Mouse (Mus musculus) neutrophil, adult 5-6 weeks (primary cell): ENCODE data around the gene Csrnp2. TPM values are rescaled to one million over a fixed set of nuclear protein-coding genes. Genes with fewer than 3 reads are reported as not detected.
A peak's percentile ranks its signal among the peaks of the same experiment; 100 is the strongest.

Experiments used
- ATAC-seq: fragments of 151-379, 151-347 bp; 2 replicates; pipeline ENCODE4 v1.8.0; 2017; ENCODE audit warnings: mild to moderate bottlenecking, moderate TSS enrichment; ENCODE audit not compliant: insufficient number of reproducible peaks, poor library complexity, low FRiP score, severe bottlenecking; ENCODE audit errors: extremely low read depth
- total RNA-seq: library from RNA; stranded (forward); fragments of 200-1000 nt; gene quantifications from 2 replicates; pipeline ENCODE4 v1.2.3, GENCODE M21; 2017

Gene Csrnp2
- total RNA-seq, 1 experiment from 2014 or later: 3.1 TPM

GRCm38 (mm10) chr15:100486450-100486849, 8.8 kb downstream of the Csrnp2 start:
- no peak for ATAC-seq

- no peak for ATAC-seq
Measured at GRCm38 (mm10) chr15:100485576-100485975, 9.7 kb downstream of the Csrnp2 start.

DNA sequence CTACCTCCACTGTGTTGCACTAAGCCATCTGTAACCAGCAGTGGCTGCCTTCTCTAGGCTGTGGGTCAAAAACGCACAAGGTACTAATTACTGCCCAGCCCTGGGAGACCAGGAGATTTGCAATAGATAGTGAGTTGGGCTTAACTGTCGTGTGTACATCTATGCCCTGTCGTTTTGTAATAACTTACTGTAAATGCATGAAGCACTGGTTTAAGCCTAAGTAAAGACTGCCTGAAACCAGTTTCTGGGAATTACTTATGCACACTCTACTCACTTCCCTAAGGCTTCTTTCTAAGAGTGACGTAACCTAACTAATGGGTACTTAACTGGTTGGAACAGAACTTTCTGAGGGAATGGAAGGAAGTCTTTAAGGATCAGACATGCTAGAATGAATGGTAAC, 16.4 kb downstream of the Csrnp2 start:
- no peak for ATAC-seq

- ATAC-seq: no peak
Measured at GRCm38 (mm10) chr15:100478351-100478750, 16.9 kb downstream of the Csrnp2 start.

- no peak for ATAC-seq
Measured at GRCm38 (mm10) chr15:100473926-100474503, 21.3 kb downstream of the Csrnp2 start.

DNA sequence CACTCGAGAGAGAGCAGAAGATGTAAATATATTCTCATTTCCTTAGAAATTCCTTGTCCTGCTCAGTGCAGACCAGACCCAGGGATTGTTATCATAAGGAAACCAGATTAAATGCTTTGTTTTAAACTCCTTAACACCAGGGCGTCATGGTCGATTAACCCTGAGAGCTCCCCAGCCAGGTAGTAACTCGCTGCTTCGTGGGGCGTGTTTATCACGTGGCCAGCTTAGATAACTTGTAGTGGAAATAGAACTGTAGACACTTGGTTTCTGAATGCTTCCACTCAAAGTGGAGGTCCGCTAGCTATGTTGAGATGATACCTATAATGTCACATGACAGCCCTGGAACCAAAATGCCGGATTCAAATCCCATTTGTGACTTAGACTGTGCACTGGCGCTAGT, 25.3 kb downstream of the Csrnp2 start:
- no peak for ATAC-seq

- ATAC-seq: no peak
Measured at GRCm38 (mm10) chr15:100469189-100469545, 26.1 kb downstream of the Csrnp2 start.

DNA sequence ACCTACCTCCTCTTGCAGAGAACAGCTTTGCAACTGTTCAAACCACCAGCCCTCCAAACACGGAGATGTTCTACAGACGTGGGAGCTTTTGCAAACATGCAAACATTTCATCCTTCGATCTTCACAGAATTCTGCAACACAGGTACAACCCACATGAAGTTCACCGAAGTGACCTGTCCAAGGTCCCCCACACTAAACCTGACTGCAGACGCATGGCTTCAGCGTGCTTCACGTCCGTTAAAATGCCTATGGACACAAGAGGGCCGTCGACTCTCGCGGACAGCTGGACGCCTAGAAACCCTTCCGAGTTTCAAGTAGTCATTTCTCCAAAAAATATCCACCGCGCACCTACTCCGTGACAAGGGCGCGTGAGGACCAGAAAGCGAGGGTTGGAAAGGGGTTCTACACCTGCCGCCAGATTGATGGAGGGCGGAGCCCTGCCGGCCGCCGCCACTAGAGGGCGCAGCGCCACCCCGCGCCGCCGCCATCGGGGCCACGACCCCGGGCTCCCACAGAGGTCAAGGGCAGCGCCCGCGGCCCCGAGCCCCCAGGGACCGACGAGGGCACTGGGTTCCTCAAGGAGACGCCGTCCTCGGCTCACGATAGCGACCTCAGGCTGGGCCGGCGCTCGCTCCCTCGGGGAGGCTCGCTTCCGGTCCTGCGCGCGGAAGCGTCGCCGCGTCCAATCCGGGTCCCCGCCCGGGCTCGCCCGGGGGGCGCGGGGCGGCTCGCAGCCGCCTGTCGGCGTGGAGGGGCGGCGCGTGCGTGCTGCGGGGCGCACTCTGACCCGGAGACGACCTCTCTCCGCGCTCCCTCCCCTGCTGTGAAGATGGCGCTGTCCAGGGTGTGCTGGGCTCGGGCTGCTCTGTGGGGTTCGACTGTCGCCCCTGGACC, 26.7 kb downstream of the Csrnp2 start, which contains the start of gene Letmd1:
Gene Letmd1 (plus strand): TSS at position 729 of the 894 bp plus-strand sequence.
- peak; percentile 76 for ATAC-seq

- no peak for ATAC-seq
Measured at GRCm38 (mm10) chr15:100467738-100468137, 27.6 kb downstream of the Csrnp2 start.

DNA sequence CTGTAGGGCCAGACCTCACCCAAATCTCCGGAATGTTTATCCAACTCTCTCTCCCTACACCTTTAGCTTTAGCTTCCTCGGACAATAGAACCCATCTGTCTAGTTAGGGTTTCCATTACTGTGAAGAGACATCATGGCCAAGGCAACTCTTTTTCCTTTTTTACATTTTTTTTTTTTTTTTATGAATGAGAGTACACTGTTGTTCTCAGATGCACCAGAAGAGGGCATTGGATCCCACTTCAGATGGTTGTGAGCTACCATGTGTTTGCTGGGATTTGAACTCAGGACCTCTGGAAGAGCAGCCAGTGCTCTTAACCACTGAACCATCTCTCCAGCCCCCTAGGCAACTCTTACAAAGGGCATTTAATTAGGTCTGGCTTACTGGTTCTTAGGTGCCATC, 29.9 kb downstream of the Csrnp2 start:
- no peak for ATAC-seq

- ATAC-seq: peak; percentile 42; the same call in 1 of the 2 replicates
Measured at GRCm38 (mm10) chr15:100463712-100464111, 31.6 kb downstream of the Csrnp2 start.

DNA sequence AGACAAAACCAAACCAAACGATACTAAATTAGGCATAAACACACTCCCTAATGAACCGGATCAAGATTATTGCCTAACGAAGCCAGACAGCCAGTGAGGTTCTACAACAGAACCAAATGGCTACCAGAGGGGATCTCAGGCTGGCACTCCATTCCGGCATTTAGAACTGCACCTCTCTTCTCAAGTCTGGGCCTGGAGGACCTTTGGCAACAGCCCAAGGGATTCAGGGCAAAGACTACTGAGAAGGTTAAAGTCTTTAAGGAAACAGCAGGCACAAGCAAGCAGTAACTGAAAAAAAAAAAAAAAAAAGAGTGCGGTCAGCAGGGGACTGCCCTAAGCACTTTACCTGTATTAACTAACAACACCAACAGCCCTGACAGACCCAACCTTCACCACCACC, 33.2 kb downstream of the Csrnp2 start:
- no peak for ATAC-seq

DNA sequence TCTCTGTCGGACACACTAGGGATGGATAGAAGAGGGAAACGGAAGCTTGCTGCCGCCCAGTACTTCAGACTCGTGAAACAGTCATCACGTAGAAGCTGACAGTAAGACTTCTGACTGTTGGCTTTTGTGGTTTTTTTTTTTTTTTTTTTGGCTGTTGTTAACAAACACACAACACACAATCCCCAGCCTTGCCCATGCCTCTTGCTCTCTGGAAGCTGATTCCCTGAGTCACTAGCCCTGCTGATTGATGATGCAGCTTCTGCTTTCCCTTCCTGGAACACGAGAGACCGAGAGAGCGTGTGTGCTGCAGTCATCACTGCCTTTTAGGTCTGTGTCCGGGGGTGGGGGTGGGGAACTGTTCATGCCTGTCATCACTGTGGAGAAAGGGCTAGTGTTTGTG, 33.6 kb downstream of the Csrnp2 start:
- peak; percentile 49 for ATAC-seq

GRCm38 (mm10) chr15:100460942-100461341, 34.3 kb downstream of the Csrnp2 start:
- ATAC-seq: peak; percentile 64

GRCm38 (mm10) chr15:100458055-100458454, 37.2 kb downstream of the Csrnp2 start:
- ATAC-seq: peak; percentile 38; the same call in 1 of the 2 replicates

DNA sequence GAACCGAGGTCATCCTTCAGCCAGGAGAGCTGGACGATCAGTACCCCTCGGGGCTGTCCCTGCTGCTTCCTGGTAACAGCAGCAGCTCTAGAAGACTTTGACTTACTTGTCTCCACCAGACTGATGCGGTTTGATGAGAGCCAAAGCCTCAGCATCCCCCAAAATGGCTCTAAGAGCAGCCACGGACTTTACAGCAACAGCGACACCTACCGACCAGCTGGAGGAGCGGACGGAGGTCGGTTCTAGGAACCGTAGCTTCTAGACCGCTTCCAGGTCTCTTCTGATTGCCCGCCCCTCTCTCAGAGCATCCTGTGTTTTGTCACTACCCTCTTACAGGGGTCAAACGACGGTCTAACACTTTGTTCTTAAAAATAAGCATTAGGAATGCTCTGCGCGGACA, 37.9 kb downstream of the Csrnp2 start:
- ATAC-seq: peak; percentile 69

DNA sequence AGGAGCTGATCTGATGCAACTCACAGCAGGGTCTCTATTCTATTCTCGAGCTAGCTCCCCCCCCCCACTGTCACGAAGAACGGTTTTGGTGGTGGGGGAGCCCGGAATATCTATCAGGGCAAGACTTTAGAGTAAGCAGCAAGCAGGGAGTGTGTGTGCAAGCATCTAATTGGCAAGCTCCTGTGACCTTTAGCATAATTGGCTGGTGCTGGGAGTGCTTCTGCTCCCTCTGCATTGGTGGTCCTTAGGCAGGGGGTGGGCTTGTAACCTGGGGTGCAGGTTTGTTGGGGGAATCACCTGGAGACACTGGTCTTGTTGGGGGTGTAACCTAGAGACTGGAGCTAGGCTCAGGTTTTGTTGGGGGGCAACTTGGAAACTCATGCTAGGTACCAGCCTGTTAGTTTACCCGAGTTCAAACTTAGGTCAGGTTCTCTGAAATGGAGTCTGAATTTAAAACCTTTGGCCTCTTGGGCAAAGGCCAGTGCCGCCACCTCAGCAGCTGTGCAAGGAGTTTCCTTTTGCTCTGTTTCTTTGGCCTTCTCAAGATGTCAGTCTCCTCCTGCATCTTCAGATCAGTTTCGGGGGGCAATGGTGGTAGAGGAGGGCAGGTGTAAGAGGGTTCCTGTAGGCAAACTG, 38.8 kb downstream of the Csrnp2 start:
- ATAC-seq: no peak

DNA sequence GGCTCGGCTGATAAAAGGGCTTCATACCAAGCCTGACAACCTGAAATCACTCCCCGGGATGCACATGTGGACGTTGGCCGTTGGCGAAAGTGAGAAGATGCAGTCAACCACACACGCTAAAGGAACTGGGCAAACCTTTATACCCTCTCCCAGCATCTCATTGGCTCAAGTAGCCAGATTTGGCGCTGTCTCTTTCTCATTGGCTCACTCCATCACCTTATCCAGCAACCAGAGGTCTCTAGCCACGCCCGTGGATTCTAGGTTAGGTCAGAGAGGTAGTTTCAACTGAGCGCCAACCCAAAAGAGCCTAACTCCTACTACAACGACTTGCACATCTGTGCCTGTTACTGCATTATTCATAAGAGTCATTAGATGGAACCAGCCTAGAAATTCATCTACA, 42.8 kb downstream of the Csrnp2 start:
- no peak for ATAC-seq

GRCm38 (mm10) chr15:100451245-100451644, 44.0 kb downstream of the Csrnp2 start:
- no peak for ATAC-seq

DNA sequence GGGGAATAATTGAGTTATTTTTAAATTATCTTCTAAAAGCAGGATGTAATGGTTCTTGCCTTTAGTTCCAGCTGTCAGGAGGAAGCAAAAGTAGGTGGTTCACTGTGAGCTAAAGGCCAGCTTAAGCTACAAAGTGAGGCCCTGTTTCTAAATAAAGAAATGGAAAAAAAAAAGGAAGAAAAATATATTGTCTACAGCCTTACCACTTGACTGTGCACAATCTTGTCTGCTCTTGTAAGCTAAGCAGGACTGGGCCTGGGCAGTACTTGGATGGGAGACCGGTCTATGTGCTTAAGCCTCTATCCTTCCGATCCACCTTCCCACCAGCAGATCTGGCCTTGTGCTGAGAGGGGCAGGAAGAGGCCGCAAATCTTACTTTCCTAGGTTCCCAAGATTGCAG, 45.8 kb downstream of the Csrnp2 start:
- no peak for ATAC-seq
